Mouse (Mus musculus) gastrocnemius, postnatal 10 days (tissue): ENCODE data around the gene Tm7sf2. TPM values are rescaled to one million over a fixed set of nuclear protein-coding genes. Genes with fewer than 3 reads are reported as not detected.
A peak's percentile ranks its signal among the peaks of the same experiment; 100 is the strongest.
"Not testable (repeated sequence)": the region's sequence is repeated elsewhere in the genome, so short reads cannot be mapped to it uniquely, and the experiment has no call there.

Source experiments
- DNase-seq: peaks from one replicate; pipeline ENCODE4 v3.0.0; 2021; ENCODE audit warnings: mixed read lengths
- total RNA-seq, 2 experiments: library from RNA; stranded (reverse); gene quantifications; 2 replicates each; pipeline ENCODE4 v1.2.3; 2021

The Tm7sf2 gene
- total RNA-seq, 2 experiments from 2014 or later, result 4.7 to 5.8 TPM

DNA sequence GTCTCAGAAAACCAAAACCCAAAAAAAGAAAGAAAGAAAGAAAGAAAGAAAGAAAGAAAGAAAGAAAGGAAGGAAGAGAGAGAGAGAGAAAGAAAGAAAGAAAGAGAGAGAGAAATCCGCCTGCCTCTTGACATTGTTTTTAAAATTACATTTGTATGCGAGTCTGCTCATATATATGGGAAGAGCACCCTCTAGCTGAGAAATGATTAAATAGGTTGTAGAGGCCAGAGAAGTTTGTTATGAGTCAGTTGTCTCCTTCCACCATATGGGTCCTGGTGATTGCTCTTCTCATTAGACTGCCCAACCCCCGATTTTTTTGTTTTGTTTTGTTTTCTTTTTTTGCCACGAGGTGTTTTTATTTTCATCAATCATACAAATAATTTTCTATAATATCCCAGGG, 24.1 kb downstream of the Tm7sf2 start:
- not testable (repeated sequence) for DNase-seq

DNA sequence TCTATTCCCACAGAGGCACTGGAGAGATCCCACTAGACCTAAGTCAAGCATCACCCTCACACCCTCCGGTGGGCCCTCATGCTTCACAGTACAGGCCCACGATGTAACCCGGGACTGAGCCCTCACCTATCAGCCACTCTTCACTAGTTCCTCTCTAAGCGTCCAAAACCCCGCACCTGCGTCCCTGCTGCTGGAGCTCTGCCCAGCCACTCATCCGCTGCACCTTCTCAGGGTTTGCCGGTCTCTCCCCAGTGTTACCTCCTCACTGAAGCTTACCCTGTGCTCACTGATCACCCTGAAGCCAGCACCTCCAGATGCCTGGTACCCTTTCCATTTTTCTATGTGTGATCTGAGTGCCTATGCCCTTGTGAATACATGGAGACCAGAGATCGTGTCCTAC, 25.9 kb downstream of the Tm7sf2 start:
- no peak for DNase-seq

DNA sequence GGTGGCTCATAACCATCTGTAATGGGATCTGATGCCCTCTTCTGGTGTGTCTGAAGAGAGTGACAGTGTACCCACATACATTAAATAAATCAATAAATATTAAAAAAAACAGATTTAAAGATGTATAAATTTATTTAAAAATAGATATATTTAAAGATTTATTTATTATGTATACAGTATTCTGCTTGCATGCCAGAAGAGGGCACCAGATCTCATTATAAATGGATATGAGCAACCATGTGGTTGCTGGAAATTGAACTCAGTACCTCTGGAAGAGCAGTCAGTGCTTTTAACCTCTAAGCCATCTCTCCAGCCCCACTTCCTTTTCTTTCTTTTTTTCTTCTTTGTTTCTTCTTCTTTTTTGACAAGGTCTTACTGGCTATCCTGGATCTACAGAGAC, 28.2 kb downstream of the Tm7sf2 start:
- DNase-seq, result no peak

DNA sequence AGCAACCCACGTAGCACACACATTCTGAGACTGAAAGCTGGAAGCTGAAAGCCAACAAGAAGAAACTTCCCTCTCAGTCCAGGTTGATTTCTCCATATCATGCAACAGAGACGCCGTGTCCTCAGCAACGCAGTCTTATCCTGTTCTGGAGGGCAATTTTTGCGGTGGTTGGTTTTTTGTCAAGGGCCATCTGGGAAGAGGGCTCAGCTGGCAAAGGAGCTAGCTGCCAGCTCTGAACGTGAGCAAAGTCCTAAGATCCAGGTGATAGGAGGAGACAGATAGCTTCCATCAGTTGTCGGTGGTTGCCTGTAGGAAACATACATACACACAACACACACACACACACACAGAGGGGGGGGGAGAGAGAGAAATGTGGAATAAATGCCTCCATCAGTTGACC, 29.8 kb downstream of the Tm7sf2 start:
- DNase-seq, result no peak

DNA sequence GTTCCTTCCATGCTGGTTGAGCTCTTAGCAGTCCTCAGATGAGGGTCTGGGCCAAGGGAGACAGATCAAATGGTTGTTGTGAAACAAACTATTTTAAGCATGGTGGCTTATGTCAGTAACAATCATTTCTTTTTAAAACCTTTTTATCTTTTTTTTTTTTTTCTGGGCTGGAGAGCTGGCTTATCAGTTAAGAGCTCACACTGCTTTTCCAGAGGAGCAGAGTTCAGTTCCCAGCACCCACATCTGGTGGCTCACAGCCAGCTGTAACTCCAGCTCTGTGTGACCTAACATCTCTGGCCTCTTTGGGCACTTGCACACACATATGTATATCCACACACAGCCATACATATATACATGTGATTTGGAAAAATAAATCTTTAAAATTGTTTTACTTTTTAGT, 30.5 kb downstream of the Tm7sf2 start:
- DNase-seq, result no peak

DNA sequence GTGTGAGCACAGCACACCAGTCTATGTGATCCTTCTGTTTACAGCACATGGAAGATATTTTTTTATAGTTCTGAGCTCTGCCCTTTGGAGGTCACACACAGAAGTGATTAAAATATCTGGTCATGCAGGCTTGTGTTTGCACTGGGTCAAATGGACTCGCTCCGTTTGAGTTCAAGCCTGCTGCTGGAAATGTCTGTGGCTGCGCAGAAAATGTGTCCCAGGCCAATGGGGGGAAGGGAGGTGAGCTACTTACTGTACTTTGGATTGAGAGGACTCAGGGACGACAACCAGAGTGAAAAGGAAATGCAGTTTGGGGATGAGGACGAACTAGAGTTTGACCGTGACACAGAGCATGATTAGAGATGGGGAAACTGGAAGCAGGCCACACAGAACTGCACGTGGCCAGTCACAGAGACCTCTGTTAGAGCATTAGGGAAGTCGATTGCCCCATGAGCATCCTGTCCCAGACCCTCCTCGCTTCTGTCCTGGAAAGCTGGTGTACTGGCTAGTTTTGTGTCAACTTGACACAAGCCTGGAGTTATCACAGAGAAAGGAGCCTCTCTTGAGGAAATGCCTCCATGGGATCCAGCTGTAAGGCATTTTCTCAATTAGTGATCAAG, 32.1 kb downstream of the Tm7sf2 start:
- no peak for DNase-seq

DNA sequence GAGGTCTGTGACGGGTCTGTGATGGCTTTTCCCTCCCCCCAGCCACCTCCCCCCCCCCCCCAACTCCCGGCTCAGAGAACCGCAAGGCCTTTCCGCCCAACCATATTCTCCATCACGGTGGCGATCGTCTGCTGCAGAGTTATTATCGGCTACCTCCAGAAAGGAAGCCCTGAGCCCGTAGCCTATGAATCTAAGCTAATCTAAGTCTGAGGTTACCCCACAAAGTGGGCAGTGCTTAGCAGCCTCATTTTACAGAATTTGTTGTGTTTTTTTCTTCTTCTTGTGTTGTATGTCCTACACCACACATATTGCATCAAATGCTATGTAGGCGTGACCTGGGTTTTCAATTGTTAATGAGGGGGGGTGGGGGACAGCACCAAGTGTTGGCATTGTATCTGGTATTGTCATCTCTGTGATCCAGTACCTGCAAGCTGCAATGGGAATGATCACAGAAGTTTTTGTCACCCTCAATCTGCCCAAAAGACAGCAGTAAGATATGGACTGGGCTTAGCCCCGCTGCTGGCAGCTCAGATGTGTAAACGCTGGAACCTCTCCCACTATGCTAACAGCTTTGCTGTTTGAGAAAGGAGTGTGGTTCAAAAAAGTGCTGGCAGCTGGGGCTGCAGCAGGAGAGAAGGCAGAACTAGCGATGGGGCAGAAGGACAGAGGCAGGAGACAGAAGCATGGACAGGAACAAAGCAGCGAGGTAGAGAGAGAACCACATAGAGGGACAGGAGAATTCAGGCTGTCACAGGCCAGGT, 37.5 kb downstream of the Tm7sf2 start:
- no peak for DNase-seq

DNA sequence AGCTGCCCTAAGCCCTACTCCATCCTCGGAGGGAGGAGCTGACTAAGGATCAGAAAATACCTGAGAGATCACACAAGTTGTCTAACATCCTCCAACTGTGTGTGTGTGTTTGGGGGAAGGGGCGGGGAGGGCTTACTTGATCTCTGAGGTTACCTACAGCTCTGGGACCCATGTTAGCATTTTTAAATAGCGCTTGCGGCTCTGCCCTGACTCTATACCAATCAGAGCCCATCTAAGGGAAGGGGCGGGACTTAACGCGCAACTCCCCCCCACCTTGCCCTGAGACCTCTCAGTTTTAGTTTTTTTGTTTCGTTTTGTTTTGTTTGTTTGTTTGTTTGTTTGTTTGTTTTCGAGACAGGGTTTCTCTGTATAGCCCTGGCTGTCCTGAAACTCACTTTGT, 38.7 kb downstream of the Tm7sf2 start:
- no peak for DNase-seq

DNA sequence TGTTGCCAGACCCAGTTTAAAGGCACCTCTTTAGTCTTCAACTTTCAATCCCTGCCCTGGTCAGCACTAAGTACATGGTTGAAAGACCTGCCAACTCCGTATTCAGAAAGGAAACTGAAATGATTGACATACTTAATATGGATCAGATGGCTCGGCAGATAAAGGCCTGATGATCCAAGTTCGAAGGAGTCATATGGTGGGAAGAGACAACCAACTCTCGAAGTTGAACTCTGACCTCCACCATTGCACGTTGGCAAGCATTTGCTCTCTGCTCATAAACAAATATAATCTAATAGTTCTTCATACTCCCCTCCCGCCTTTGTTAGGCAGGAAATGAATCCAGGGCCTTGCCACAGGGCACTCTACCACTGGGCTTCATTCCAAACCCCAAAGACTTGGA, 39.2 kb downstream of the Tm7sf2 start:
- DNase-seq, result no peak

DNA sequence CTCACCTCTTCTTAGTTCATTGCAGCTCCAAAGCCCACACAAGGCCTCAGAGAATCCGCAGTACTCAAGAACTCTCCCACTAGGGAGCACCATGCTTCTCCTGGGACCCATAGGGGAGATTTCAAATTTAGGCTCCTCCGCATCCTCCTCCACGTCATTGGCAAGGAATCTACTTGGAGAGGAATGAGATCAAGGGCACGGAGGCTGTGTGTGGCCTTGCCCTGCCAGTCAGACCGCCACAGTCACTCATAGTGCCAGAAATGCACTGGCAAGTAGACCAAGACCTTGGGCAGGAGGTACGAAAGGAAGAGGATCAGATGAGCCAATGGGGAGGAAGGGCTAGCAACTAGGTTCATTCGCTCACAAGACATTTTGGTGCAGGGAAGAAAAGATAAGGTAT, 44.2 kb downstream of the Tm7sf2 start:
- no peak for DNase-seq

DNA sequence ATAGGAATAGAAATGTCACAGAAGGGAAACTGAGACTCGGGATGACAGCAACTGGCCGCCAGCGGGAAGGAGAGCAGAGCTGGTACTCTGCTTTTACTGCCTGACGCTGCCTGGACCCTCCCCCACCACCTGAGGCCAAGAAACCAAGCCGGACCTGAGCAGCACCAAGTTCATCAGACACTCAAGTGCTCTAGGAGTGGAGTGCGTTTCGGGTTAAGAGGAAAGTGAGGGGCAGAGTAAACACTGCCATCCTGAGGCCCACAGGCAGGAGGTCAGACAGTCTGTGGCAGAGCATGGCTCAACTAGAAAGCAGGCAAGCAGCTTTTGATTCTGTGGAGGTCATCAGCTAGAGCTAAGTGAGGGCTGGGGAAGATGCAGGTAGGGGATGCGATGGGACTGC, 45.1 kb downstream of the Tm7sf2 start:
- no peak for DNase-seq

DNA sequence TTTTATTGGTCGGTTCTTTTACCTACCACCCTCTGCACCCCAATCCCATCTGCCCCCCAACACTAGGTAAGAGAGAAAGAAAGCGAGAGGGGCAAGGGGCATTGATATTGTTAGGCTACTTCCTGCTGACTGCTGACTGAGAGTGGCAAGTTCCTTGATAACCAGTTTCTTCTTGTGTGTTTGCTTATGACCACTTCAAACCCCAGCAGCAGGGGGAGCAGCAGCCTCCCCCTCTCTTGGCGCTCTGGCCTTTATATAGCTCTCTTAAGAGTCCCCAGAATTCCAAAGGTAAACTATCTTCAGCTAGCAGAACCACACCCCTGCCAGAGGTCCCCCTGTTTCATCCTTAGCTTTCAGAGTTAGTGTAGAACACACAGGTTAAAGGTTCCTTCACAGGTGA, 47.9 kb downstream of the Tm7sf2 start:
- DNase-seq, result no peak

DNA sequence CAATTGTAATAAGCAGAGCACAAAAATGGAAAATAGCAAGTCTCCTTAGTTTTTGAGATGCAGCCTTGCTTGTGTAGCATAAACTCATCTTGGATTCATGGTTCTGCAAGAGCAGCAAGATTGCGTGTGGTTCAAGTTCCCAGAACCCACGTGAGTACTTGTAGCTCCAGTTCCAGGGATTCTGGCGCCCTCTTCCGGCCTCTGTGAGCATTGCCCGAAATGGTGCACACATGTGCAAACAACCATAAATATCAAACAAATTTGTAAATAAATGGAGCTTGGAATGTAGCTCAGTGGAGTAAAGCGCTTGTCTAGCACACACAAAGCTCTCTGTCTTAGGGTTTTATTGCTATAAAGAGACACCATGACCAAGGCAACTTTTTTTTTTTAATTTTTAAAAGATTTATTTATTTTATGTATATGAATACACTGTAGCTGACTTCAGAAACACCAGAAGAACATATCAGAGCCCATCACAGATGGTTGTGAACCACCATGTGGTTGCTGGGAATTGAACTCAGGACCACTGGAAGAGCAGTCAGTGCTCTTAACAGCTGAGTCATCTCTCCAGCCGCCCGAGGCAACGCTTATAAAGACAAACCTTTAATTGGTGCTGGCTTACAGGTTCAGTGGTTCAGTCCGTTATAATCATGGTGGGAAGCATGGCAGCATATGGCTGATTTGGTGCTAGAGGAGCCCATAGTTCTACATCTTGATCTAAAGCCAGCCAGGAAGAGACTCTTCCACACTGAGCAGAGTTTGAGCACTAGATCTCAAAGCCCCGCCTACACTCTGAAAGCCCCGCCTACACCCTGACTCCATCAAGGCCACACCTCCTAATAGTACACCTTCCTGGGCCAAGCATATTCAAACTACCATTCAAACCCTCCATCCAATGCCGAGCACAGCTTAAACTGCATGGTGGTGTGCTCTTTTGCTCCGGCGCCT, 49.8 kb downstream of the Tm7sf2 start:
- peak; percentile 89 for DNase-seq

DNA sequence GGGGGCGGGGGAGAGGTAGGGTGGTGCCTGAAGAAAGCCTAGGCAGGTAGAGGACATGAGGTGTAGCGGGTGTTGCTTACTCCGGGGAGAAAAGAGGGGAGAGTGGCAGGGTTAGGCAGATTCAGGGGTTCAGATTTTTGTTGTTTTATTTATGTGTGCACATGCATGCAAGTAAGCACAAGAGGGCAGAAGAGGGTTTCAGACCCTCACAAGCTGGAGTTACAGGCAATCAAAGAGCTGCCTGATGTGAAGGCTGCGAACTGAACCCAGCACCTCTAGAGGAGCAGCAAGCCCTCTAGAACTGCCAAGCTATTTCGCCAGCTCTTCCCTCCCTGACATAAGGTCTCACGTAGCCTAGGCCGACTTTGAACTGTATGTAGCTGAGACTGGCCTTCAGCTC, 51.6 kb downstream of the Tm7sf2 start:
- no peak for DNase-seq

DNA sequence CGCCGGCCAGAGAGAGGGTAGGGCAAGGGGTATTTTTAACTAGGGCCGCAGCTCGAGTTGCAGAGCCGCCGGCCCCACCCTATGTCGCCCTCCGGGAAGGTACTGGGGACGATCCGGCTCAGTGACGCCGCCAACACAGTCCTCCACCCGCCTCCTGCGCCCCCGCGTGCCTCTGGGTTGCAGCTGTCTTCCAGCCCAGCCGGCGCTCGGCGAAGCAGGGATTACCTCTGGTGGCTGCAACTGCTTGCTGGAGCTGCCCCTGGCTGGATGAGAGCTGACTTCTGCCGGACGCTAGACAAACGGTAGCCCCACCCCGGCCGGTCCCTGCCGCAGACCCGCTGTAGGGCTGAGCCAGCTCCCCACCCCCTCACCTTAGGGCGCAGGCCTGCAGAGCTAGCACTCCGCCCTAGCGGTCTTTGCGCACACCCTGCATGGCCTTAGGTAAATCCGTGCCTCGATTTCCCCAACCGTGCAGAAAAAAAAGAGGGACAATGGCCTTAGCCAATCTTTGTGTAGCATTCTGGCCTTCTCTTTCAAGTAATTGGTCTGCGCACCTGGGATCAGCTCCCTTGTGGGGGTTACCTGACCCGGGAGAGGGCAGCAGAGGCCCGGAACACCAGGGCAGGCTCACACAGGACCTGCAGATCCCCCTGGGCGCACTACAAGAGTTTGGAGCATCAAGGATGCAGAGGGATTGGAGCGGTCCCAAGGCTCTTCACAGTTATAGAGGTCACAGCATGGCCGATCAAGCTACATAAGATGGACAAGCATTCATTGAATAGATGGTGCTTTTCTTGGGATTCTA, 52.5 kb downstream of the Tm7sf2 start, which contains the start of gene Capn1:
Gene Capn1, minus strand, starts transcription at position 387 of the 805 bp plus-strand sequence.
- peak; percentile 84 for DNase-seq

DNA sequence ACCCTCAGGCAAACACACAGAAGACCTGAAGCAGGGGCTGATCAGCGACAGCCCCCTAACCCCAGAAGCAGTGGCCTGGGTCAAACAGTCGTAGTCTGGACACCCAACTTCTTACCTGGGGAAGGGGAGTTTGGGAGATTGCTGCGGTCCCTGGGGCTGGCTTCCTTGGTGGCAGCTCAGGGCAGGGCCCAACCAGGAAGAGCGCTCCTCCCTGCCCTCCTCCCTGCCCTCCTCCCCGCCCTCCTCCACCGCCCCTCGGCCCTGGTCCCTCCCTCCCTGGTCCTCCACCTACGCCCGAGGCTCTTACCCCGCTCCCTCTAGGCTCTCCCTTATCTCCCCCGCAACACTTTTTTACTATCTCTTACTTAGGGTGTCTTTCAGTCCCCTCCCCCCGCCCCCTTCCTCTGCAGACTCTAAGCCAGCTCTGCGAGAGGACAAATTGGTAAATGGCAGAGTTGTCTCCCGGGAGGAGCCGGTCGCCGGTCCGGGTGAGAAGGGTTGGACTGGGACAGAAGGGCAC, 53.1 kb downstream of the Tm7sf2 start:
- peak; percentile 51 for DNase-seq

DNA sequence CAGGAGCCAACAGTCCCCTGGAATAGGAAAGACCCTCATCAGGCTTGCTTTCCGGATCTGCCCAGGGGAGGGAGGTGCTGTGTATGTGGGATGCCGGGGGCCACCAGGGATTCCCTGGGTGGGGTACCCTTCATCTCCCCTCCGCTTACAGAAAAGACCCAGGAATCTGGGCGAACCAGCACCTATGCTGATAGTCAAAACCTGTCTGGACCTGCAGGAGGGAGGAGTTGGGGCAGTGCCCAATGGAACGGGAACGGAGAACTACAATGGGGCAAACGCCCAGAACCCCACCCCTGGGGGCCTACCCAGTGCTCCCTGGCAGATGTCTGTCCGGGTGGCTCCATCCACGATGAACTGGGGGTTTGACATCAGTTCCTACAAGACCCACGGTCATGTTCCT, 54.5 kb downstream of the Tm7sf2 start:
- no peak for DNase-seq
